Mouse (Mus musculus): Measurements from ENCODE around the gene Erp29. TPM values are rescaled to one million over a fixed set of nuclear protein-coding genes. Genes with fewer than 3 reads are reported as not detected.
A peak's percentile ranks its signal among the peaks of the same experiment; 100 is the strongest.

Erp29 gene
- total RNA-seq, 2 experiments from 2014 or later: 140 to 150 TPM

GRCm38 (mm10) chr5:121392667-121393380 is 59.5 kb downstream of the Erp29 start:
- peak in 1 of 2 experiments; percentile 72 for DNase-seq (ENCODE audit: low spot score in 2 of 2)

DNA sequence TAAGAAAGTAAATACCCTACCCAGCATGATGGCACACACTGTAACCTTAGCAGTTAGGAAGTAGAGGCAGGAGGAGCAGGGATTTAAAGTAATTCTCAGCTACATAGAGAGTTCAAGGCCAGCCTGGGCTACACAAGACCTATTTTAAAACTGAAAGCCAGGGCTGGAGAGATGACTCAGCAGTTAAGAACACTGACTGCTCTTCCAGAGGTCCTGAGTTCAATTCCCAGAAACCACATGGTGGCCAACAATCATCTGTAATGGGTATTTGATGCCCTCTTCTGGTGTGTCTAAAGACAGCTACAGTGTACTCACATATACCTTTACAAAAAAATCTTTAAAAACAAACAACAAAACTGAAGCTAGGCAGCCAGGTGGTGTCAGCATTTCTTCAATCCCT is 62.6 kb downstream of the Erp29 start:
- no peak for DNase-seq (ENCODE audit: low spot score in 2 of 2)

- peak in 1 of 2 experiments; percentile 61 for DNase-seq (ENCODE audit: low spot score in 2 of 2)
These were observed 63.2 kb downstream of the Erp29 start for GRCm38 (mm10) chr5:121389106-121389505.

- DNase-seq (ENCODE audit: low spot score in 2 of 2): no peak
These were observed 65.2 kb downstream of the Erp29 start for GRCm38 (mm10) chr5:121387126-121387525.

- peak in 1 of 2 experiments; percentile 37 for DNase-seq (ENCODE audit: low spot score in 2 of 2)
These were observed 66.0 kb downstream of the Erp29 start for GRCm38 (mm10) chr5:121386120-121386909.

DNA sequence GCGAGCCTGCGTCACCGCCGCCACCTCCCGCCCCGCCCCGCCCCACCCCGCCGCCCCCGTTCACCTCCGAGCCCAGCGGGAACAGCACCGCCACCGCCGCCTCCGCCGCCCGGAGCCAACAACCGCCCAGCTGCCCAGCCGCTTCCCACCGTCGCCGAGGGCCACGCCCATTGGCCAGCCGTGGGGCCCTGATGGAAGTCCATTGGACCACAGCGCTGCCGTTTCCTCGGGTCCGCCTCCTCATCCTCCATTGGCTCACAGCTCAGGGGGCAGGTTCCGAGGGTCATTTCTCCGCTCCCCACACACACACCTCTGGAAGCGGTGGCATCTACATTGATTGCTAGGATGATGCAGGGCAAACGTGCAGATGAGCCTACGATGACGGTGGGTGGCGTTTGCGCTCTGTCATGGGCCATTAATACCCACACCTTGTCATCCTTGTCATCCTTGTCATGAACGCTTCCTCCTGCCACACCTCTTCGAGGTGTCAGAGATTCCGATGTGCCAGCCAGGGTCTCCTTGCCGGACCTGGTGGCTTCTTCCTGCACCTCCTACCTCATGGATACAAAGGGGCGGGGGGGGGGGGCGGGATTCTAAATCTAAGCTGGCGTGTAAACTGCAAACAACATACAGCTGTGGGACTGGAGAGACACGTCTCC is 66.7 kb downstream of the Erp29 start, which contains the start of gene Trafd1:
TSS of gene Trafd1 (minus strand) at position 172 of the 659 bp plus-strand sequence.
- DNase-seq (ENCODE audit: low spot score in 2 of 2): peak; percentile 93 to 94

DNA sequence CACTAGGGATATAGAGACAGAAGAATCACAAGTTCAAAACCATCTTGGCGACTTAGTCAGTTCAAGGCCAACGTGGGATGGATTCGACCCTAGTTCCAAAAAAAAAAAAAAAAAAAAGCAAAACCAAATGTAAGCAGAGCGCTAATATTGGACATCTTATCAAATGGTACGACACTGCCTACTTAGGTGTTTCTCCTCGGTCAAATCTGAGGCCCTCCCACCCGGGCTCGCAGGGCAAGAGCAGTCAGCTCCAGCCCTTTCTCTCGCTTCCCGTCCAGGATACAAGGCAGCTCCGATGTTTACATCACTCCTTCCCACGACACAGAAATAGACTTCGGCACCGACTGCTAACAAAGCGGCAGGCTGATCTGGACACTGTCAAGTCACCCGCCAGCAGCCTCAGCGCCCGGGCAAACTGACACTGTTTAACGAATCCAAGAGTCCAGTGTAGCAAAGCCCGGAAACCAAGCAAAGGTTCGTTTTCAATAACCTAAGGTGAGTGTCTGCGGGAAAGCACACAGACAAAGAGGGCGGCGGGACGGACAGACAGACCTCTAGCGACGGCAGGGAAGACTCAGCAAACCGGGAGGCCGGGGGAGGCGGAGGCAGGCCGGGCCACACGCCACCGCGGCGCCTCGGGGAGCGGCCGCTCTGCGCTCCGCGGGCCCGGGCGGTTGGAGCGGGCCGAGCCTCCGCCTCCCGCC is 67.4 kb downstream of the Erp29 start:
- peak in 1 of 2 experiments; percentile 58 for DNase-seq (ENCODE audit: low spot score in 2 of 2)

DNA sequence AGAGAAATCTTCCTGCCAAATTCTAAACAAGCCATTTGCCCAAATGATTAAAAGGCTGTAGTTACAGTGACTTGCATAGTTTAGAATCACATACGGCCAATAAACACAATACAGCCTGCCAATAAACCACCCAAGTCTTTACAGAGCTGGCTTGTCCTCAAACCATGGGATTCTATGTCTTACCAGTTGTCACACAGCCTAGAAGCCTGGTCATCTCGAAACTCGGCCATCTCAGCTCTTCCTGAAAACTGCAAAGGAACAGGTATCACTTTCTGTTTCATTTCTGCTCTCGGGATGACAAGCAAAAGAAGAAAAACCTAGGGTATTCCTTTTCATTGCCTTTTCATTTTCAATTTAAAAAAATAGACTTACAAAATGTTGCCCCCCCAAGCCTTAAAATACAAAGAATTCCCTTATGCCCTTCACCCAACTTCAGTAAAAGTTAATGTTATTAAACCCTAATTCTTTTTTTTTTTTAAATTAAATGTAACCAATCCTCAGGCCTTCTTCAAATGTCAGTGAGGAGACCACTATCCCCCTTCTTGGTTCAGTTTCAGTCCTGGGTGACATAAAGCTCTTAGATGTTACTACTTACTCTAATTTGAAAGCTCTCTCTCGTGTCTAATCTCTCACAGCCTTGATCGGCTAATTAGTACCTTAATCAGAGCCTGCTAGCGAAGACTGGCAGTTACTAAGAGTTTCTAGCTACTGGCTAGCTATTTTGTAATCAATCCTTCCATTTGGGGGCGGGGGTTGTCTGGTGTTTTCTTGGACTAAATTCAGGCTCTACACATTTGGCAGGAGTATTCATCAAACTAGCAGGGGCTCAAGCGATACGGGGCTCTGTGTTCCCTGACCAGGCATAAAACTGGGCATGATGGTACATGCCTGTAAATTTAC is 68.2 kb downstream of the Erp29 start:
- DNase-seq (ENCODE audit: low spot score in 2 of 2): no peak

DNA sequence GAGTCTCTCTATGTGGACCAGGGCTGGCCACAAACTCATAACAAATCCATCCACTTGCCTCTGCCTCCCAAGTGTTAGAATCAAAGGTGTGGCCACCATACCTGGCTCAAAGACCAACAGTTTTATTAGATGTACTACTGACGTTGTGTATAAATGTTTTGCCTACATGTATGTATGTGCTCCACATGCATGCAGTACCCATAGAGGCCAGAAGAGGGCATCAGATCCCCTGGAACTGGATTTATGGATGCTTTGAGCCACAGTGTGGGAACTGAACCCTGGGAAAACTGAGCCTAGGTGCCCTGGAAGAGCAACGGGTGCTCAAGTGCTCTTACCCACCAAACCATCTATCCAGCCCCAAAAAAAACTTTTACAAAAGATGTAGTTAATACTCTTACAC is 71.6 kb downstream of the Erp29 start:
- DNase-seq (ENCODE audit: low spot score in 2 of 2): no peak

DNA sequence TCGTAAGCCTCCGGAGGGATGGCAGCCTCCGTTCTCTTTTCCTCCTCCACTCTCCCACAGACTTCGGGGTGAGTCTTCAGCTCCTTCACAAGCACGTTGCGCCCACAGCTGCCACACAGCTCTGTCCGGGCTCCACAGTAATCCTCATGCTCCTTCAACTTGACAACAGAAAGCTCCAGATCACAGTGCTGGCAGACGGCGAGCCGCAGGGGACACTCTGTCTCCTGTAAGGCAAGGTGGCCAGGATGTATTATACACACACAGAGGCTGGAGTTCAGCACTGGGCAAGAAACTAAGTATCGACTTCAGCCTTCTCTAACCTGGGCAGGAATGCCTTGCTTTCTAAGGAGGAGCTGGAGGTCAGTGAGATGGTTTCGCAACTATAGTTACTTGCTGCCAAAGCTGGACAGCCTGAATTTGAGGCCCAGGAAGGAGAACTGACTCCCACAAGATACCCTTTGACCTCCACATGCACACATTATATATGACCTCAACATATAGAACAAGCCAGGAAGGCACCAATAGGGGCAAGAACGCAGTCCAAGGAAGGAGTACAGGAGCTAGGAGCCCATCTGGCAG is 73.5 kb downstream of the Erp29 start:
- DNase-seq (ENCODE audit: low spot score in 2 of 2): no peak

Other genes starting within 250 kb of the Erp29 start
- gene Rpl6, start 248.0 kb downstream of the Erp29 start, total RNA-seq (2021): 100 to 1,000 TPM; 493 to 505 TPM
- 100 to 1,000 TPM; 156 to 168 TPM for gene Hectd4, start 232.3 kb downstream of the Erp29 start, total RNA-seq (2021)
- 10 to 100 TPM; 73.2 to 74.7 TPM for gene Trafd1, start 66.9 kb downstream of the Erp29 start, total RNA-seq (2021)
- gene Naa25, start 54.6 kb downstream of the Erp29 start, total RNA-seq (2021): 10 to 100 TPM; 39.4 to 39.8 TPM
- 1 to 10 TPM; 8.4 to 8.9 TPM for gene Tmem116, start 613 bp downstream of the Erp29 start, total RNA-seq (2021)
- under 1 TPM in 1 of 2 experiments, not detected in 1; 0.10 TPM for gene Adam1b, start 50.9 kb upstream of the Erp29 start, total RNA-seq (2021)
- gene Adam1a, start 93.0 kb upstream of the Erp29 start, total RNA-seq (2021): 10 to 100 TPM; 17.0 to 19.6 TPM
- not detected for gene Gm42878, start 93.0 kb upstream of the Erp29 start, total RNA-seq (2021)
- 10 to 100 TPM; 59.6 to 63.1 TPM for gene Mapkapk5, start 93.4 kb upstream of the Erp29 start, total RNA-seq (2021)
- gene Aldh2, start 141.3 kb upstream of the Erp29 start, total RNA-seq (2021): 100 to 1,000 TPM; 136 to 161 TPM
- 1 to 10 TPM; 6.1 to 6.8 TPM for gene Acad12, start 166.4 kb upstream of the Erp29 start, total RNA-seq (2021)
- 1 to 10 TPM; 3.7 to 5.8 TPM for gene Acad10, start 208.0 kb upstream of the Erp29 start, total RNA-seq (2021)
- gene Brap, start 208.1 kb upstream of the Erp29 start, total RNA-seq (2021): 10 to 100 TPM; 67.4 to 67.7 TPM

All from layer of hippocampus, adult 18-20 months (tissue).